Mouse (Mus musculus) intestine, postnatal 0 days (tissue): ENCODE measurements around the gene Rai14. TPM values are rescaled to one million over a fixed set of nuclear protein-coding genes. Genes with fewer than 3 reads are reported as not detected.

Experiments
- ATAC-seq: fragments of 200-750 bp; cut with Nextera tagmentation; 2 replicates; pipeline ENCODE4 v1.8.0; 2017; ENCODE audit warnings: mild to moderate bottlenecking, moderate TSS enrichment, moderate library complexity
- H3K27ac ChIP-seq: fragments of 300-500 bp; sonication (generic); 2 replicates; pipeline ENCODE4 v1.5.1; 2014; ENCODE audit warnings: mild to moderate bottlenecking, low read depth, low read length, moderate library complexity
- H3K27me3 ChIP-seq: fragments of 300-500 bp; sonication (generic); replicated peaks from 2 replicates; pipeline ENCODE4 v1.6.1; 2014; ENCODE audit warnings: low read length, mixed read lengths; ENCODE audit not compliant: control insufficient read depth, insufficient read depth
- H3K36me3 ChIP-seq: fragments of 300-500 bp; sonication (generic); 2 replicates; pipeline ENCODE4 v1.6.1; 2014; ENCODE audit warnings: mild to moderate bottlenecking, moderate library complexity; ENCODE audit not compliant: control insufficient read depth, insufficient read depth
- H3K4me1 ChIP-seq: fragments of 300-500 bp; sonication (generic); replicated peaks from 2 replicates; pipeline ENCODE4 v1.6.1; 2014; ENCODE audit warnings: antibody characterized with exemption, low read length, mixed read lengths; ENCODE audit not compliant: control insufficient read depth, insufficient read depth
- H3K4me2 ChIP-seq: fragments of 300-500 bp; sonication (generic); replicated peaks from 2 replicates; pipeline ENCODE4 v1.6.1; 2014; ENCODE audit warnings: low read depth, mild to moderate bottlenecking, moderate library complexity
- H3K4me3 ChIP-seq: fragments of 300-500 bp; sonication (generic); 2 replicates; pipeline ENCODE4 v1.5.1; 2014; ENCODE audit warnings: low read depth, low read length
- H3K9ac ChIP-seq: fragments of 300-500 bp; sonication (generic); 2 replicates; pipeline ENCODE4 v1.6.1; 2014; ENCODE audit warnings: mild to moderate bottlenecking, low read depth, low read length
- H3K9me3 ChIP-seq: fragments of 300-500 bp; sonication (generic); 2 replicates; pipeline ENCODE4 v1.6.1; 2016; ENCODE audit warnings: mixed run types; ENCODE audit not compliant: control insufficient read depth
- CTCF ChIP-seq: sonication (generic); IDR thresholded peaks from 2 replicates; pipeline ENCODE4 v1.5.1; 2016; ENCODE audit warnings: low read depth, mild to moderate bottlenecking, control low read depth, antibody characterized with exemption, moderate library complexity
- WGBS: fragments of 180-500 bp; shearing (Covaris S2); extraction: QIAGEN DNeasy Blood & Tissue Kit; methylation state at CpG from one replicate; pipeline ENCODE4 v1.1.7; 2014; 5-methylcytosine and 5-hydroxymethylcytosine counted together
- polyA plus RNA-seq: library from polyadenylated mRNA; unstranded; fragments of >200 nt; fragmentation: Nextera tagmentation; extraction: Ambion mirVana; gene quantifications from 2 replicates; pipeline ENCODE4 v1.2.1, GENCODE M21; 2015

Gene Rai14
- polyA plus RNA-seq, 1 experiment from 2014 or later: 6.2 TPM

GRCm38 (mm10) chr15:10668120-10668900, 46.1 kb downstream of the Rai14 start:
- no peak overlapping the region for H3K9ac ChIP-seq
- no peak for TF ChIP-seq CTCF
- H3K4me3 ChIP-seq: no peak overlapping the region
- H3K36me3 ChIP-seq: no peaks in the 10 kb centered on the region
- WGBS: 65% methylated on average over 10 of the region's 10 CpGs
- H3K27me3 ChIP-seq: no peaks in the 10 kb centered on the region
- no peak overlapping the region for H3K4me2 ChIP-seq
- ATAC-seq: no peak
- no peaks in the 10 kb centered on the region for H3K9me3 ChIP-seq
- no peaks in the 10 kb centered on the region for H3K4me1 ChIP-seq
- H3K27ac ChIP-seq: no peak overlapping the region

- H3K4me2 ChIP-seq: no peak overlapping the region
- H3K9me3 ChIP-seq: no peaks in the 10 kb centered on the region
- H3K4me1 ChIP-seq: no peaks in the 10 kb centered on the region
- no peaks in the 10 kb centered on the region for H3K36me3 ChIP-seq
- no peaks in the 10 kb centered on the region for H3K27me3 ChIP-seq
- no peak overlapping the region for H3K9ac ChIP-seq
- no peak overlapping the region for H3K4me3 ChIP-seq
- ATAC-seq: no peak
- TF ChIP-seq CTCF: no peak
- WGBS: 74% methylated on average over 8 of the region's 8 CpGs
- no peak overlapping the region for H3K27ac ChIP-seq
These were observed 48.6 kb downstream of the Rai14 start for GRCm38 (mm10) chr15:10665816-10666215.

- no peak overlapping the region for H3K4me2 ChIP-seq
- no peak overlapping the region for H3K27ac ChIP-seq
- no peaks in the 10 kb centered on the region for H3K9me3 ChIP-seq
- no peak for TF ChIP-seq CTCF
- 68% methylated on average over 5 of the region's 5 CpGs for WGBS
- H3K9ac ChIP-seq: no peak overlapping the region
- no peak overlapping the region for H3K4me3 ChIP-seq
- no peak for ATAC-seq
- H3K27me3 ChIP-seq: no peaks in the 10 kb centered on the region
- H3K4me1 ChIP-seq: no peaks in the 10 kb centered on the region
- H3K36me3 ChIP-seq: no peaks in the 10 kb centered on the region
These were observed 49.9 kb downstream of the Rai14 start for GRCm38 (mm10) chr15:10664529-10664898.

GRCm38 (mm10) chr15:10663793-10664528, 50.5 kb downstream of the Rai14 start:
- ATAC-seq: no peak
- WGBS: 68% methylated on average over 5 of the region's 5 CpGs
- no peaks in the 10 kb centered on the region for H3K36me3 ChIP-seq
- TF ChIP-seq CTCF: no peak
- no peak overlapping the region for H3K27ac ChIP-seq
- H3K9me3 ChIP-seq: no peaks in the 10 kb centered on the region
- no peak overlapping the region for H3K4me3 ChIP-seq
- H3K9ac ChIP-seq: no peak overlapping the region
- no peaks in the 10 kb centered on the region for H3K27me3 ChIP-seq
- no peaks in the 10 kb centered on the region for H3K4me1 ChIP-seq
- no peak overlapping the region for H3K4me2 ChIP-seq

GRCm38 (mm10) chr15:10661961-10662606, 52.3 kb downstream of the Rai14 start:
- H3K27me3 ChIP-seq: no peaks in the 10 kb centered on the region
- no peak overlapping the region for H3K4me2 ChIP-seq
- H3K36me3 ChIP-seq: no peaks in the 10 kb centered on the region
- no peak for TF ChIP-seq CTCF
- WGBS: 55% methylated on average over 3 of the region's 3 CpGs
- ATAC-seq: no peak
- H3K4me1 ChIP-seq: no peaks in the 10 kb centered on the region
- H3K9ac ChIP-seq: no peak overlapping the region
- no peaks in the 10 kb centered on the region for H3K9me3 ChIP-seq
- H3K27ac ChIP-seq: no peak overlapping the region
- no peak overlapping the region for H3K4me3 ChIP-seq

- no peak overlapping the region for H3K27ac ChIP-seq
- no peaks in the 10 kb centered on the region for H3K4me1 ChIP-seq
- no peaks in the 10 kb centered on the region for H3K36me3 ChIP-seq
- no peaks in the 10 kb centered on the region for H3K9me3 ChIP-seq
- no peak overlapping the region for H3K4me2 ChIP-seq
- ATAC-seq: no peak
- no peak overlapping the region for H3K4me3 ChIP-seq
- no peaks in the 10 kb centered on the region for H3K27me3 ChIP-seq
- no peak for TF ChIP-seq CTCF
- no peak overlapping the region for H3K9ac ChIP-seq
- 68% methylated on average over 2 of the region's 2 CpGs for WGBS
These were observed 55.6 kb downstream of the Rai14 start for GRCm38 (mm10) chr15:10658803-10659202.
